Mouse (Mus musculus) heart, adult 2 months (tissue): ENCODE data around the gene Ttc7.

Experiments used
- CTCF ChIP-seq: fragments of 200-600 bp; IDR thresholded peaks from 2 replicates; pipeline ENCODE4 v1.8.1; 2022; ENCODE audit warnings: antibody characterized with exemption, mild to moderate bottlenecking, moderate library complexity
- POLR2A ChIP-seq: fragments of 200-500 bp; IDR thresholded peaks from 2 replicates; pipeline ENCODE4 v1.6.1; 2011; ENCODE audit warnings: mild to moderate bottlenecking, low read depth, low read length, control low read depth; ENCODE audit not compliant: insufficient read depth

DNA sequence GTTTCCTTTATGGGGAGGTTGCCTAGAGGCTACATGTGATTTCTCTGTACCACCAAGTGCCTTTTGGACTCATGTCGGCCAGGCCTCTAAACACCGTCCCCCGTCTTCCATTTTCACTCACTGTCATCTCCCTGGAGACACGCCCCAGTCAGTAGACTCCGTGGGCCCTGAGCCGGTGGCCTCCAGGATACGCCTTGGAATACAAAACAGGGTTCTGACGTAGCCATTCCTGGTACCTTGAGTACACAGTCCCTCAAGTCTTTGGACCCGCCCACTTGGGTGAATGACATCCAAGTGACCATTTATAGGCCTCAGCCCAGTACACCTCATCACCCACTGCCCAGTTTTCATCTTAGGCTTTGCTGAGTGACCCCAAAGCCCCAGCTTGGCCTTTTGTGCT, 98.0 kb downstream of the Ttc7 start:
- no peak for TF ChIP-seq POLR2A
- TF ChIP-seq CTCF, result no peak
